Comparison of ENCODE assay signal across 1 mouse cellular context in genomic region chr17:56036901-56037287, GRCm38 (mm10).
TF ChIP-seq lines count a peak whose summit lies in the region.

No protein-coding gene starts in this region.

TF ChIP-seq in CH12.LX, 34 proteins besides CTCF, POLR2A, EP300 and RAD21:
- TF ChIP-seq TBP (conservative IDR thresholded peaks at IDR 0.05; ENCODE audit: low read depth, low read length): 0 out of 2 replicates have a peak, but pooled peaks have one; percentile 12
- no peak for TF ChIP-seq JUN (IDR thresholded peaks at IDR 0.05; ENCODE audit: insufficient read depth, low read depth, low read length)
TF ChIP-seq in CH12.LX: peak in this region for 1.
